Mouse (Mus musculus): ENCODE results near the gene Atp6v0e2. TPM values are rescaled to one million over a fixed set of nuclear protein-coding genes. Genes with fewer than 3 reads are reported as not detected.

Atp6v0e2 gene
- polyA plus RNA-seq, 1 experiment from 2014 or later = 11.7 TPM

DNA sequence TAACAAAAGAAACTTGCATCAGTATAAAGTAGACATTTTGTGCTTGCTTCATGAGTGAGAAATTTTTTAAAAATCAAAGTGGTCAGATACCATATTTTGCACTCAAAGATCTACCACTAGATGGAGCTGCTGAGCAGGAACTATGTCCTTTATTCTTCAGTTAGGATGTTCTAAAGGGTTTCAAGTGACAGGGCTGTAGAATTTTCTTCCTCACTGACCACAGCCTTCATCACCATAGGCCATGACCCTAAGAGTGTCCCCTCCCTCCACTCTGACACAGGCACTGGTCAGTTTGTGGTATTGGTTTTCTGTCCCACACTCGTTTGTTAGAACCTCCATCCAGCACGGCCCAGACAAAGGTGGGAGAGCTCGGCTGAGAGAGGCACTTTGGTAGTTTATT is 44.6 kb downstream of the Atp6v0e2 start:
- Histone ChIP-seq H3K27me3 (no peaks in the 10 kb centered on the region), H3K9me3 (no peaks in the 10 kb centered on the region), H3K4me1 (peaks cover 11% of the 10 kb centered on the region; the same call in 1 of the 2 replicates), H3K9ac (no peak overlapping the region), H3K4me2 (no peak overlapping the region), H3K27ac (no peak overlapping the region), H3K36me3 (no peaks in the 10 kb centered on the region), H3K4me3 (no peak overlapping the region)
- no peak for ATAC-seq (ENCODE audit: borderline replicate concordance, extremely low read depth, low FRiP score, low TSS enrichment)
- 67% methylated on average over 3 of the region's 3 CpGs for WGBS

DNA sequence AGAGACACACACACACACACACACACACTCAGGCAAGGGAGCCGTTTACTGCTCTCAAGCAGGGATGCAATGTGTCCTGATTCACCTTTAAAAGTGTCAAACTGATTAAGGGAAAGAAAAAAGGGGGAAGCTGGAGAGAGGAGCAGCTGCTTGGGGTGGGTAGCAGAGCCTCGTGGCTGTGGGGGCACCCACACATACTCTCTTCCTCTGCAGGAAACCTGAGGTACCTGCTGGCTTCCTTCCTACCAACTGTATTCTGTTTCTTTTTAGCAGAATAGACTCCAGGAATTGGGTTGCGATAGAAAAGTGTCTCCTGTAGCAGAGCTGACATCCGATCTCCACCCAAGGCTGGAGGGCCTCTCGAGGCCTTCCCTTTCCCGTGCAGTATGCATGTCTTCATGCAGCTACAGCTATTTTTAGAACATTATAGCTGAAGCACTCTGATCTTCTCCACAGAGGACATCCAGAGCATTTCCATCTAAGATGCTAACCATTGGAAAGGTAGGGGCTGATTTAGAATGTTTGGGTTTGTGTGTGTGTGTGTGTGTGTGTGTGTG is 51.9 kb downstream of the Atp6v0e2 start, which contains the start of gene Gm45021:
Gene Gm45021 (plus strand): TSS at position 417 of the 557 bp plus-strand sequence.
- Histone ChIP-seq H3K9me3 (no peaks in the 10 kb centered on the region), H3K4me1 (peaks cover 6% of the 10 kb centered on the region), H3K36me3 (no peaks in the 10 kb centered on the region), H3K4me3 (no peak within 1 kb of the TSS), H3K27ac (no peak within 1 kb of the TSS), H3K9ac (no peak within 1 kb of the TSS), H3K27me3 (no peaks in the 10 kb centered on the region), H3K4me2 (no peak within 1 kb of the TSS)
- ATAC-seq (ENCODE audit: borderline replicate concordance, extremely low read depth, low FRiP score, low TSS enrichment) = no peak
- 18% methylated on average over 6 of the region's 6 CpGs for WGBS

Other genes starting within 250 kb of the Atp6v0e2 start
- 18.5 and 19.8 TPM in 2 replicates for gene Krba1, start 142.0 kb upstream of the Atp6v0e2 start, polyA plus RNA-seq (2015; fragmentation: Nextera tagmentation; extraction: Ambion mirVana)
- 18.9 and 22.0 TPM in 2 replicates for gene Zfp467, start 91.8 kb upstream of the Atp6v0e2 start, polyA plus RNA-seq (2015; fragmentation: Nextera tagmentation; extraction: Ambion mirVana)
- 0.29 and 0.44 TPM in 2 replicates for gene Sspo, start 89.4 kb upstream of the Atp6v0e2 start, polyA plus RNA-seq (2015; fragmentation: Nextera tagmentation; extraction: Ambion mirVana)
- 6.0 and 7.3 TPM in 2 replicates for gene Lrrc61, start 17.2 kb downstream of the Atp6v0e2 start, polyA plus RNA-seq (2015; fragmentation: Nextera tagmentation; extraction: Ambion mirVana)
- gene Rarres2, start 35.2 kb downstream of the Atp6v0e2 start, polyA plus RNA-seq (2015; fragmentation: Nextera tagmentation; extraction: Ambion mirVana) = 76.6 and 84.0 TPM in 2 replicates
- gene Gm45021, start 52.0 kb downstream of the Atp6v0e2 start, polyA plus RNA-seq (2015; fragmentation: Nextera tagmentation; extraction: Ambion mirVana) = not detected in 2 replicates
- 28.1 and 30.9 TPM in 2 replicates for gene Repin1, start 56.3 kb downstream of the Atp6v0e2 start, polyA plus RNA-seq (2015; fragmentation: Nextera tagmentation; extraction: Ambion mirVana)
- gene Gm44965, start 56.3 kb downstream of the Atp6v0e2 start, polyA plus RNA-seq (2015; fragmentation: Nextera tagmentation; extraction: Ambion mirVana) = not detected in 2 replicates
- 5.5 and 8.3 TPM in 2 replicates for gene Zfp775, start 64.4 kb downstream of the Atp6v0e2 start, polyA plus RNA-seq (2015; fragmentation: Nextera tagmentation; extraction: Ambion mirVana)
- gene AI854703, start 89.1 kb downstream of the Atp6v0e2 start, polyA plus RNA-seq (2015; fragmentation: Nextera tagmentation; extraction: Ambion mirVana) = 0.93 and 1.1 TPM in 2 replicates
- gene Gimap8, start 109.6 kb downstream of the Atp6v0e2 start, polyA plus RNA-seq (2015; fragmentation: Nextera tagmentation; extraction: Ambion mirVana) = 4.2 and 4.3 TPM in 2 replicates
- 16.1 and 16.2 TPM in 2 replicates for gene Gimap9, start 138.5 kb downstream of the Atp6v0e2 start, polyA plus RNA-seq (2015; fragmentation: Nextera tagmentation; extraction: Ambion mirVana)
- 45.0 and 46.6 TPM in 2 replicates for gene Gimap4, start 146.9 kb downstream of the Atp6v0e2 start, polyA plus RNA-seq (2015; fragmentation: Nextera tagmentation; extraction: Ambion mirVana)
- gene Gimap6, start 170.6 kb downstream of the Atp6v0e2 start, polyA plus RNA-seq (2015; fragmentation: Nextera tagmentation; extraction: Ambion mirVana) = 41.3 and 48.5 TPM in 2 replicates
- 3.4 and 4.2 TPM in 2 replicates for gene Gm28053, start 181.0 kb downstream of the Atp6v0e2 start, polyA plus RNA-seq (2015; fragmentation: Nextera tagmentation; extraction: Ambion mirVana)
- gene Gimap7, start 181.0 kb downstream of the Atp6v0e2 start, polyA plus RNA-seq (2015; fragmentation: Nextera tagmentation; extraction: Ambion mirVana) = 0.29 TPM in 1 of 2 replicates, not detected in the other
- 43.0 and 53.3 TPM in 2 replicates for gene Gimap1, start 201.4 kb downstream of the Atp6v0e2 start, polyA plus RNA-seq (2015; fragmentation: Nextera tagmentation; extraction: Ambion mirVana)
- 23.7 and 25.2 TPM in 2 replicates for gene Gimap5, start 208.6 kb downstream of the Atp6v0e2 start, polyA plus RNA-seq (2015; fragmentation: Nextera tagmentation; extraction: Ambion mirVana)
- gene Gimap3, start 233.2 kb downstream of the Atp6v0e2 start, polyA plus RNA-seq (2015; fragmentation: Nextera tagmentation; extraction: Ambion mirVana) = 0.22 TPM in 1 of 2 replicates, not detected in the other

Measured in lung, embryonic 15.5 days (tissue).